Mouse (Mus musculus) bone marrow macrophage, adult 2 months (primary cell): ENCODE results near the gene Olfr1467. TPM values are rescaled to one million over a fixed set of nuclear protein-coding genes. Genes with fewer than 3 reads are reported as not detected.

Experiments
- H3K27ac ChIP-seq: 2 replicates; pipeline ENCODE4 v1.5.1; 2012; ENCODE audit warnings: low read depth, low read length; ENCODE audit not compliant: insufficient read depth
- H3K4me1 ChIP-seq: 2 replicates; pipeline ENCODE4 v1.6.1; 2012; ENCODE audit warnings: low read length; ENCODE audit not compliant: control insufficient read depth, insufficient read depth
- H3K4me3 ChIP-seq: 2 replicates; pipeline ENCODE4 v1.5.1; 2012; ENCODE audit warnings: mild to moderate bottlenecking, low read length, moderate library complexity; ENCODE audit not compliant: insufficient read depth
- CTCF ChIP-seq: IDR thresholded peaks from 2 replicates; pipeline ENCODE4 v1.5.1; 2012; ENCODE audit warnings: low read depth, mild to moderate bottlenecking, low read length, moderate library complexity
- POLR2A ChIP-seq: IDR thresholded peaks from 2 replicates; pipeline ENCODE4 v1.6.1; 2012; ENCODE audit warnings: mild to moderate bottlenecking, low read depth, low read length, borderline replicate concordance
- polyA plus RNA-seq: library from polyadenylated mRNA; stranded (reverse); fragments of >200 nt; gene quantifications from 2 replicates; pipeline ENCODE4 v1.2.4, GENCODE M21; 2012; ENCODE audit not compliant: missing spikeins, insufficient read depth, insufficient read length

Gene Olfr1467
- not detected in 2 replicates for polyA plus RNA-seq

DNA sequence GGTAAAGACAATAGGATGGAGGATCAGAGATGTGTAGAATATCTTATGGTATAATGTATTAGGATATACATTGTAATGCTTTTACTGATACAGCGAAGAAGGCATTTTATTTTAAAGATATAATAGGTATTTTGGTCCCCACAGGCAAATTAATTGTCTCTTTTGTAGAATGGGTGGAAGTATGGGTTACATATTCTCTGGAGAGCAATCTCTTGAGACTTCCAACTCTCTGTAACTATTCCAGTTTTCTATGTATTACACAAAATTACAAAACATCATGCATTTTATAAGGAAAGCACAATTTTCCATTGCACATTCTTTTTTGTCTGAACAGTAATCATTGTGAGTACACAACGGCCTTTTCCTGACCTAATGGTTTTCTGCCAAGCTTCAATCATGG lies at the start of gene Olfr1467:
Gene Olfr1467, plus strand, starts transcription at position 301 of the 400 bp plus-strand sequence.
- TF ChIP-seq CTCF (no peak), POLR2A (no peak)
- H3K4me3 ChIP-seq = no peak within 1 kb of the TSS
- no peaks in the 10 kb centered on the region for H3K4me1 ChIP-seq
- H3K27ac ChIP-seq = no peak within 1 kb of the TSS

- no peak within 1 kb of the TSS for H3K27ac ChIP-seq
Observed at GRCm38 (mm10) chr19:13315441-13315840, 46.6 kb upstream of the Olfr1467 start, which contains the start of gene Olfr1465. Olfr1465 (minus strand) TSS chr19:13315541.

GRCm38 (mm10) chr19:13338562-13338961 lies 23.5 kb upstream of the Olfr1467 start, which contains the start of gene Olfr1466:
Olfr1466 (plus strand) TSS chr19:13338862.
- Histone ChIP-seq H3K27ac (no peak within 1 kb of the TSS), H3K4me1 (no peaks in the 10 kb centered on the region), H3K4me3 (no peak within 1 kb of the TSS)
- TF ChIP-seq CTCF (no peak), POLR2A (no peak)

More at GRCm38 (mm10) chr19:13315441-13315840, 46.6 kb upstream of the Olfr1467 start, which contains the start of gene Olfr1465:
- H3K4me1 ChIP-seq = no peaks in the 10 kb centered on the region
- no peak for TF ChIP-seq POLR2A
- H3K4me3 ChIP-seq = no peak within 1 kb of the TSS

DNA sequence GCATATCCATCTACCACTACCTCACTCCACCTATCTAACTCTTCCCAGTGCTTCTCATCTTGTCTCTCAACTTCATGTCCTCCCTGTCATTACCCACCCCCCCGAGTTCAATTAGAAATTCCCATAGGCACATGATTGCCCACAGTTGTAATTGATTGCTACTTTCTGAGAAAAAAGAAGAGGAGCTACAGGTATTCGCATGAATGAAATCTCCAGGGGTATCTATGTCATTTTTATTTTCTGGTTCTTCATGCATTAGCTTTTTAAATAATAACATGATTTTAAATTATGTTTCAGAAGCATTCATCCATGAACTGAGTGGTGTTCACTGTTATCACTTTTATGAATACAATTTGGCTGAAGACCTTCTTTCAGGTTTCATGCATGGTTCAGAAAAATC lies 45.5 kb downstream of the Olfr1467 start, which contains the start of gene Olfr1469:
Gene Olfr1469, plus strand, starts transcription at position 301 of the 400 bp plus-strand sequence.
- H3K4me1 ChIP-seq = no peaks in the 10 kb centered on the region
- TF ChIP-seq POLR2A (no peak), CTCF (no peak)
- no peak within 1 kb of the TSS for H3K27ac ChIP-seq
- H3K4me3 ChIP-seq = no peak within 1 kb of the TSS

Other genes starting within 250 kb of the Olfr1467 start
- 0.11 TPM in 1 of 2 replicates, not detected in the other for gene Olfr1459, start 212.7 kb upstream of the Olfr1467 start, polyA plus RNA-seq
- not detected in 2 replicates for gene Olfr1461, start 199.2 kb upstream of the Olfr1467 start, polyA plus RNA-seq
- gene Olfr1462, start 176.5 kb upstream of the Olfr1467 start, polyA plus RNA-seq = not detected in 2 replicates
- gene Olfr1463, start 130.9 kb upstream of the Olfr1467 start, polyA plus RNA-seq = not detected in 2 replicates
- not detected in 2 replicates for gene Olfr1465, start 46.7 kb upstream of the Olfr1467 start, polyA plus RNA-seq
- not detected in 2 replicates for gene Olfr1466, start 23.4 kb upstream of the Olfr1467 start, polyA plus RNA-seq
- not detected in 2 replicates for gene Olfr1469, start 45.6 kb downstream of the Olfr1467 start, polyA plus RNA-seq
- not detected in 2 replicates for gene Olfr1471, start 81.2 kb downstream of the Olfr1467 start, polyA plus RNA-seq
- gene Olfr1472, start 93.8 kb downstream of the Olfr1467 start, polyA plus RNA-seq = not detected in 2 replicates
- gene Olfr1474, start 107.3 kb downstream of the Olfr1467 start, polyA plus RNA-seq = not detected in 2 replicates
- not detected in 2 replicates for gene Olfr1475, start 118.0 kb downstream of the Olfr1467 start, polyA plus RNA-seq
- not detected in 2 replicates for gene Olfr1477, start 138.3 kb downstream of the Olfr1467 start, polyA plus RNA-seq
- not detected in 2 replicates for gene Olfr1480, start 165.7 kb downstream of the Olfr1467 start, polyA plus RNA-seq
- gene Olfr1484, start 221.3 kb downstream of the Olfr1467 start, polyA plus RNA-seq = not detected in 2 replicates